Comparison of ENCODE assay signal across 18 mouse cellular contexts in genomic region chr11:89356018-89356417, GRCm38 (mm10). TPM values are rescaled to one million over a fixed set of nuclear protein-coding genes. Genes with fewer than 3 reads are reported as not detected.
"Had no signal": no experiment of that assay in that cellular context is flagged by ENCODE, and none has a peak within 500 bp of the region (broad histone marks: within the 10 kb centered on the region; RNA-seq: fewer than 3 reads in every experiment).

No protein-coding gene starts in this region.

- H3K27me3 ChIP-seq: intestine, embryonic 15.5 days; liver, embryonic 13.5 days; lung, embryonic 15.5 days; megakaryocyte, embryonic 14.5 days; neural tube, embryonic 15.5 days had no signal

- H3K9me3 ChIP-seq: intestine, embryonic 15.5 days; liver, embryonic 13.5 days; lung, embryonic 15.5 days; neural tube, embryonic 15.5 days had no signal

- H3K9ac ChIP-seq: intestine, embryonic 15.5 days; liver, embryonic 13.5 days; liver, postnatal 0 days; lung, embryonic 15.5 days; neural tube, embryonic 15.5 days had no signal

- H3K36me3 ChIP-seq: intestine, embryonic 15.5 days; liver, embryonic 13.5 days; lung, embryonic 15.5 days; neural tube, embryonic 15.5 days had no signal

- H3K27ac ChIP-seq: intestine, embryonic 15.5 days; kidney, postnatal 0 days; liver, embryonic 13.5 days; lung, embryonic 15.5 days; macrophage; neural tube, embryonic 15.5 days had no signal

- ATAC-seq: intestine, embryonic 15.5 days; liver, postnatal 0 days had no signal

- DNase-seq: kidney, adult 2 months; kidney, postnatal 4 days; left cerebral cortex, postnatal 4 days; liver; liver, embryonic 13.5 days; liver, postnatal 0 days; lung, postnatal 14 days; right cerebral cortex, postnatal 4 days; spleen, adult 18-20 months; thymus, adult 18-20 months; thymus, postnatal 25 days had no signal

- H3K4me3 ChIP-seq: intestine, embryonic 15.5 days; liver, embryonic 13.5 days; lung, embryonic 15.5 days; megakaryocyte, embryonic 14.5 days; myocyte; neural tube, embryonic 15.5 days had no signal

- H3K4me2 ChIP-seq: intestine, embryonic 15.5 days; liver, embryonic 13.5 days; lung, embryonic 15.5 days; neural tube, embryonic 15.5 days had no signal

- H3K4me1 ChIP-seq: intestine, embryonic 15.5 days; liver, embryonic 13.5 days; megakaryocyte, embryonic 14.5 days had no signal

RNA-seq across cellular contexts. Expression of gene Nog, which starts 53.9 kb away (rescaled TPM):
- polyA plus RNA-seq: liver, embryonic 13.5 days; liver, postnatal 0 days; macrophage had no signal
